Mouse (Mus musculus): ENCODE data around the gene Cabcoco1. TPM values are rescaled to one million over a fixed set of nuclear protein-coding genes. Genes with fewer than 3 reads are reported as not detected.

Gene Cabcoco1
- polyA plus RNA-seq, 2 experiments = 0.41 to 0.66 TPM

DNA sequence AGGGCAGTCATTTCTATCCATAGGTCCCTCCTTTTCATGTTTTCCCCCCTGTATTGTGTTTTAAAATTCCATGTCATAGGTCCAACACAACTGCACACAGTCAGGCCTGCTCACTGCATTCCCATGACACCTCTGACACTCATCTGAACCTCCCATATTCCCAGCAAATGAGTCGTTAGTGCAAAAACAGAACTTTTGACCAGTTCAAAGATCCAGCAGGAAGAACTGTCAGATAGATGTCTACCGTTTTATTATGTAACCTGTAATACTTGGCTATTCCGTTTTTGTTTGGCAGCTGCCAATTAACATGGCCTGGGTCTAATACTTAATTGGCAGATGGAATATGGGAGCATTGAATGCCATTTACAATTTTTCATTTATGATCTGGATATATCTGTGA is 34.0 kb downstream of the Cabcoco1 start:
- Histone ChIP-seq H3K4me1 (replicated peaks; ENCODE audit: control insufficient read depth in 2 of 2, insufficient read depth in 2 of 2, low read length in 1 of 2) (no peaks in the 10 kb centered on the region), H3K9ac (replicated peaks) (no peak overlapping the region), H3K27ac (no peak overlapping the region), H3K27me3 (ENCODE audit: control insufficient read depth, insufficient read depth, low read length) (no peaks in the 10 kb centered on the region), H3K9me3 (ENCODE audit: control insufficient read depth, low read length) (no peaks in the 10 kb centered on the region), H3K4me2 (ENCODE audit: low read depth) (no peak overlapping the region), H3K4me3 (ENCODE audit: insufficient read depth in 1 of 2, low read depth in 2 of 2, low read length in 2 of 2) (no peak overlapping the region), H3K36me3 (replicated peaks; ENCODE audit: control insufficient read depth, insufficient read depth, low read depth) (no peaks in the 10 kb centered on the region)
- TF ChIP-seq EP300 (IDR thresholded peaks at IDR 0.05; ENCODE audit: low read depth) = no peak
- no peak for TF ChIP-seq CTCF (IDR thresholded peaks at IDR 0.05; ENCODE audit: low read depth)
- ATAC-seq (ENCODE audit: insufficient read depth) = no peak
- WGBS (ENCODE audit: insufficient replicate concordance) = 59% methylated on average over 3 of the region's 3 CpGs
- no peak for DNase-seq (ENCODE audit: low read depth in 3 of 3, low spot score in 3 of 3)

DNA sequence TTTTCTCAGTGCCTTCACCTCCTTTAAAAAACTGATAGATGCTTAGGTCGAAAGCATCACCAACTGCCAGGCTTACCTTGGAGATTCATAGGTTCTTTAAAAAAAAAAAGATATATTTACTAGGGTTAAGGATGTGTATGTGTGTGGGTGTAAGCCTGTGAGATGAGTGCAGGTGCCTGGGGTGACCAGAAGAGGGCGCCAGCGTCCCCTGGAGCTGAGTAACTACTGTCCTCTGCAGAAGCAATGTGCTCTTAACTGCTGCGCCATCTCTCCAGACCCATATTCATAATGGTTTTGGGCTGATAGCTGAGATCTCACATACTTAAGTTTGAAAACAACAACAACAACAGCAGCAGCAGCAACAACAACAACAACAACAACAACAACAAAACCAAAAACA is 35.5 kb downstream of the Cabcoco1 start:
- H3K4me1 ChIP-seq (replicated peaks; ENCODE audit: control insufficient read depth in 2 of 2, insufficient read depth in 2 of 2, low read length in 1 of 2) = no peaks in the 10 kb centered on the region
- H3K4me3 ChIP-seq (ENCODE audit: insufficient read depth in 1 of 2, low read depth in 2 of 2, low read length in 2 of 2) = no peak overlapping the region
- no peaks in the 10 kb centered on the region for H3K36me3 ChIP-seq (replicated peaks; ENCODE audit: control insufficient read depth, insufficient read depth, low read depth)
- ATAC-seq (ENCODE audit: insufficient read depth) (no peak), DNase-seq (ENCODE audit: low read depth in 3 of 3, low spot score in 3 of 3) (no peak)
- H3K9me3 ChIP-seq (ENCODE audit: control insufficient read depth, low read length) = no peaks in the 10 kb centered on the region
- TF ChIP-seq CTCF (IDR thresholded peaks at IDR 0.05; ENCODE audit: low read depth) (peak; percentile 52), EP300 (IDR thresholded peaks at IDR 0.05; ENCODE audit: low read depth) (no peak)
- WGBS (ENCODE audit: insufficient replicate concordance) = 70% methylated on average over 4 of the region's 4 CpGs
- no peak overlapping the region for H3K9ac ChIP-seq (replicated peaks)
- no peak overlapping the region for H3K4me2 ChIP-seq (ENCODE audit: low read depth)
- no peak overlapping the region for H3K27ac ChIP-seq
- no peaks in the 10 kb centered on the region for H3K27me3 ChIP-seq (ENCODE audit: control insufficient read depth, insufficient read depth, low read length)

DNA sequence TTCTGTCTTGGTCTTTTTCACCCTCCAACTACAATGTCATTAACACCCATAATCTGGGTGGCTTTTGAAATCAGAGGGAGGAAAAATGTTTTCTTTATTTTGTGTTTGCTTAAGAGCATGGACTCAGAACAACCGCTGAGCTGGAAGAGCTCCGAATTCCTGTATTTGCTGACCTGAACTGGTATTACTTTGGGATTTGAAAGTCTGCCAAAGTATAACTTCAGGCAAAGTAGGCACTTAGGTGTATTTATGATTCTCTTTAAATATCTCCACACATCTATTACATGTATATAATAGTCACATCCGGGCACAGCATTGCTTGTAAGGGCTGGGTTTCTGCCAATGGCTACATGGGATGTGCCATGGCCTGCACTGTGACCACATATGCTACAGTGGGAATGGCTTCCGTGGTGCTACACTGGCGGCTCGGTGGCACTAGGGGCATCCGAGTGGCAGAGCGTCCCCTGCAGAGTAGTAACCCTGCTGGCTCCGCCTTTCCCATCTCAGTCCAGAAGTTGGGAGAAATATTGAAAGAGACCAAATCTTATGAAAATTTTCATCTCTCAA is 37.0 kb downstream of the Cabcoco1 start:
- H3K27ac ChIP-seq = no peak overlapping the region
- ATAC-seq (ENCODE audit: insufficient read depth) = no peak
- H3K9ac ChIP-seq (replicated peaks) = no peak overlapping the region
- no peaks in the 10 kb centered on the region for H3K9me3 ChIP-seq (ENCODE audit: control insufficient read depth, low read length)
- no peak for DNase-seq (ENCODE audit: low read depth in 3 of 3, low spot score in 3 of 3)
- WGBS (ENCODE audit: insufficient replicate concordance) = 73% methylated on average over 9 of the region's 9 CpGs
- H3K36me3 ChIP-seq (replicated peaks; ENCODE audit: control insufficient read depth, insufficient read depth, low read depth) = no peaks in the 10 kb centered on the region
- TF ChIP-seq CTCF (IDR thresholded peaks at IDR 0.05; ENCODE audit: low read depth) (no peak), EP300 (IDR thresholded peaks at IDR 0.05; ENCODE audit: low read depth) (no peak)
- H3K4me2 ChIP-seq (ENCODE audit: low read depth) = no peak overlapping the region
- H3K4me3 ChIP-seq (ENCODE audit: insufficient read depth in 1 of 2, low read depth in 2 of 2, low read length in 2 of 2) = no peak overlapping the region
- H3K4me1 ChIP-seq (replicated peaks; ENCODE audit: control insufficient read depth in 2 of 2, insufficient read depth in 2 of 2, low read length in 1 of 2) = no peaks in the 10 kb centered on the region
- no peaks in the 10 kb centered on the region for H3K27me3 ChIP-seq (ENCODE audit: control insufficient read depth, insufficient read depth, low read length)

DNA sequence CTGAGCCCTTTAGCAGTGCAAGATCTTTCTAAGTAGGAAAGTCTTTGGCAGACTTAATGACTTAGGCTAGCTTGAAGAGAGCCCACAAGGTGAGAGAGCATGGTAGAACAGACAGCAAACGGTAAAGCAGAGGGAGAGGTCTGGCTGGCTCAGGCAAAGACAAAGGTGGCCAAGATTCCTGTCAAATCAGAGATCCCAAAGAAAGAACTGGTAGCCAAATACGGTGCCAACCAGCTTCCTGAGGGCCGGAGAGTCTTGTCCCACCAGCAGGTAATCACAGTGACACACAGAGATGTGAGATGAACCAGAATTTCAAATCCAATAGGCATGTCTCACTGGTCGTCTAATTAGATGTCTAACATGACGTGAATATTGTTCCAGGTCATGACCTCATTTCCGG is 40.6 kb downstream of the Cabcoco1 start:
- no peak overlapping the region for H3K4me2 ChIP-seq (ENCODE audit: low read depth)
- DNase-seq (ENCODE audit: low read depth in 3 of 3, low spot score in 3 of 3) (no peak), ATAC-seq (ENCODE audit: insufficient read depth) (no peak)
- H3K4me1 ChIP-seq (replicated peaks; ENCODE audit: control insufficient read depth in 2 of 2, insufficient read depth in 2 of 2, low read length in 1 of 2) = no peaks in the 10 kb centered on the region
- no peak overlapping the region for H3K4me3 ChIP-seq (ENCODE audit: insufficient read depth in 1 of 2, low read depth in 2 of 2, low read length in 2 of 2)
- H3K9me3 ChIP-seq (ENCODE audit: control insufficient read depth, low read length) = no peaks in the 10 kb centered on the region
- 57% methylated on average over 6 of the region's 6 CpGs for WGBS (ENCODE audit: insufficient replicate concordance)
- H3K27ac ChIP-seq = no peak overlapping the region
- no peaks in the 10 kb centered on the region for H3K27me3 ChIP-seq (ENCODE audit: control insufficient read depth, insufficient read depth, low read length)
- no peak for TF ChIP-seq EP300 (IDR thresholded peaks at IDR 0.05; ENCODE audit: low read depth)
- no peak for TF ChIP-seq CTCF (IDR thresholded peaks at IDR 0.05; ENCODE audit: low read depth)
- H3K36me3 ChIP-seq (replicated peaks; ENCODE audit: control insufficient read depth, insufficient read depth, low read depth) = no peaks in the 10 kb centered on the region
- H3K9ac ChIP-seq (replicated peaks) = no peak overlapping the region

DNA sequence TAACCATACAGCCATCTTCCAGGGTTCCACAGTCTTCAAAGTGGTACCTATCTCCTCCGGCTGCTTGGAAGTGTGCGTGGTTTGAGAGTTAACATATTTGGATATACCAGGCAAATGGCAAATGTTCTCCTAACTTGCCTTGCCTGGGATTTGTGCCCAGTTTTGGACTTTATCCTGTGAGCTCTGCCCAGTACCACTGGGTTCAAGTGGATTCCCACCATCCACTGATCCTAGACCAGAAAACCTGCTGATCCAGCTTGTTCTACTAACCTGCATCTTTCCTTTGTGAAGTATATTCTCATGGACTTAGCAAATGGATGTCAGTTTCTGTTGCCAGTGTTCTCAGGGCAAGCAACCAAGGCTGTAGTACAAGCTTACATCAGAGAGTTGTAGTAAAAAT is 46.5 kb downstream of the Cabcoco1 start:
- no peak overlapping the region for H3K4me3 ChIP-seq (ENCODE audit: insufficient read depth in 1 of 2, low read depth in 2 of 2, low read length in 2 of 2)
- DNase-seq (ENCODE audit: low read depth in 3 of 3, low spot score in 3 of 3) = no peak
- H3K9me3 ChIP-seq (ENCODE audit: control insufficient read depth, low read length) = no peaks in the 10 kb centered on the region
- no peak overlapping the region for H3K9ac ChIP-seq (replicated peaks)
- WGBS (ENCODE audit: insufficient replicate concordance) = 67% methylated on average over 2 of the region's 2 CpGs
- H3K36me3 ChIP-seq (replicated peaks; ENCODE audit: control insufficient read depth, insufficient read depth, low read depth) = no peaks in the 10 kb centered on the region
- no peak for ATAC-seq (ENCODE audit: insufficient read depth)
- H3K27ac ChIP-seq = no peak overlapping the region
- no peak overlapping the region for H3K4me2 ChIP-seq (ENCODE audit: low read depth)
- TF ChIP-seq EP300 (IDR thresholded peaks at IDR 0.05; ENCODE audit: low read depth) = no peak
- no peak for TF ChIP-seq CTCF (IDR thresholded peaks at IDR 0.05; ENCODE audit: low read depth)
- H3K27me3 ChIP-seq (ENCODE audit: control insufficient read depth, insufficient read depth, low read length) = no peaks in the 10 kb centered on the region
- no peaks in the 10 kb centered on the region for H3K4me1 ChIP-seq (replicated peaks; ENCODE audit: control insufficient read depth in 2 of 2, insufficient read depth in 2 of 2, low read length in 1 of 2)

All from liver, embryonic 14.5 days (tissue).